Mouse (Mus musculus) ES-CJ7 (cell line): ENCODE results near the gene Cela3b.
"Not testable (repeated sequence)": the region's sequence is repeated elsewhere in the genome, so short reads cannot be mapped to it uniquely, and the experiment has no call there.

ENCODE experiments used
- DNase-seq: peaks from one replicate; pipeline ENCODE4 v3.0.0; 2011; ENCODE audit warnings: low read depth, low spot score

Gene Cela3b

GRCm38 (mm10) chr4:137417712-137418564 is 12.4 kb downstream of the Cela3b start:
- no peak for DNase-seq

GRCm38 (mm10) chr4:137414936-137415335 is 15.4 kb downstream of the Cela3b start:
- no peak for DNase-seq

GRCm38 (mm10) chr4:137412185-137412709 is 18.1 kb downstream of the Cela3b start:
- not testable (repeated sequence) for DNase-seq

- DNase-seq = no peak
Observed at GRCm38 (mm10) chr4:137409691-137410090, 20.6 kb downstream of the Cela3b start, which contains the start of gene Cela3a. Cela3a (minus strand) TSS chr4:137409791.

GRCm38 (mm10) chr4:137405571-137405970 is 24.8 kb downstream of the Cela3b start:
- DNase-seq = no peak

- peak; percentile 29 for DNase-seq
Observed at GRCm38 (mm10) chr4:137396641-137397525, 33.5 kb downstream of the Cela3b start.

- no peak for DNase-seq
Observed at GRCm38 (mm10) chr4:137393378-137394135, 36.8 kb downstream of the Cela3b start.

- no peak for DNase-seq
Observed at GRCm38 (mm10) chr4:137392874-137393273, 37.5 kb downstream of the Cela3b start.

- peak; percentile 37 for DNase-seq
Observed at GRCm38 (mm10) chr4:137391287-137391686, 39.1 kb downstream of the Cela3b start.

- DNase-seq = no peak
Observed at GRCm38 (mm10) chr4:137390196-137390595, 40.1 kb downstream of the Cela3b start.

- DNase-seq = no peak
Observed at GRCm38 (mm10) chr4:137388983-137389382, 41.4 kb downstream of the Cela3b start.

- DNase-seq = peak; percentile 89
Observed at GRCm38 (mm10) chr4:137388059-137388794, 42.1 kb downstream of the Cela3b start.

- DNase-seq = no peak
Observed at GRCm38 (mm10) chr4:137387482-137388058, 42.8 kb downstream of the Cela3b start.

- no peak for DNase-seq
Observed at GRCm38 (mm10) chr4:137380702-137381605, 49.4 kb downstream of the Cela3b start.

GRCm38 (mm10) chr4:137379713-137380255 is 50.6 kb downstream of the Cela3b start:
- peak; percentile 41 for DNase-seq

GRCm38 (mm10) chr4:137379085-137379484 is 51.3 kb downstream of the Cela3b start:
- DNase-seq = no peak

- no peak for DNase-seq
Observed at GRCm38 (mm10) chr4:137377526-137378304, 52.6 kb downstream of the Cela3b start.

- peak; percentile 45 for DNase-seq
Observed at GRCm38 (mm10) chr4:137376778-137377177, 53.6 kb downstream of the Cela3b start.
